Mouse (Mus musculus) heart, adult 8-10 months (tissue): Measurements from ENCODE around the gene Ppp2r5d. TPM values are rescaled to one million over a fixed set of nuclear protein-coding genes. Genes with fewer than 3 reads are reported as not detected.

Source experiments
- DNase-seq: peaks from one replicate; pipeline ENCODE4 v3.0.0; 2022; ENCODE audit warnings: low spot score
- total RNA-seq, 4 experiments: library from RNA; stranded (reverse); gene quantifications; 2 replicates each; pipeline ENCODE4 v1.2.4; 2022

The Ppp2r5d gene
- total RNA-seq, 4 experiments from 2014 or later: 25.1 to 31.0 (median 28.6) TPM

GRCm38 (mm10) chr17:46646322-46646662, 58.6 kb downstream of the Ppp2r5d start:
- no peak for DNase-seq

GRCm38 (mm10) chr17:46645561-46646321, 59.2 kb downstream of the Ppp2r5d start, which contains the start of the genes Klc4 and Mrpl2:
Gene Klc4, minus strand, starts transcription at chr17:46646022.
Gene Mrpl2, plus strand, starts transcription at chr17:46646229.
- peak; percentile 98 for DNase-seq

GRCm38 (mm10) chr17:46644916-46645475, 59.9 kb downstream of the Ppp2r5d start:
- no peak for DNase-seq

GRCm38 (mm10) chr17:46644152-46644805, 60.6 kb downstream of the Ppp2r5d start:
- DNase-seq: no peak

- DNase-seq: no peak
Observed at GRCm38 (mm10) chr17:46642060-46642459, 62.9 kb downstream of the Ppp2r5d start.

GRCm38 (mm10) chr17:46639929-46640328, 65.0 kb downstream of the Ppp2r5d start:
- DNase-seq: no peak

GRCm38 (mm10) chr17:46636831-46637523, 67.9 kb downstream of the Ppp2r5d start:
- peak; percentile 78 for DNase-seq

Other genes with a start within 250 kb of the Ppp2r5d start
- under 1 TPM; 0.11 to 0.41 (median 0.24) TPM for gene Ttbk1, start 217.4 kb downstream of the Ppp2r5d start, total RNA-seq
- gene Dnph1, start 208.4 kb downstream of the Ppp2r5d start, total RNA-seq: 1 to 10 TPM; 1.7 to 2.2 (median 1.8) TPM
- 10 to 100 TPM; 22.7 to 28.0 (median 24.9) TPM for gene Cul9, start 158.7 kb downstream of the Ppp2r5d start, total RNA-seq
- 100 to 1,000 TPM in 2 of 4 experiments, 10 to 100 TPM in 2; 84.1 to 121 (median 98.6) TPM for gene Srf, start 148.9 kb downstream of the Ppp2r5d start, total RNA-seq
- gene Ptk7, start 75.6 kb downstream of the Ppp2r5d start, total RNA-seq: 1 to 10 TPM; 1.8 to 3.5 (median 2.1) TPM
- 10 to 100 TPM; 27.5 to 29.1 (median 28.5) TPM for gene Klc4, start 59.1 kb downstream of the Ppp2r5d start, total RNA-seq
- gene Mrpl2, start 58.9 kb downstream of the Ppp2r5d start, total RNA-seq: 100 to 1,000 TPM; 115 to 133 (median 125) TPM
- gene Cul7, start 54.8 kb downstream of the Ppp2r5d start, total RNA-seq: 10 to 100 TPM; 16.5 to 21.2 (median 18.7) TPM
- 10 to 100 TPM; 10.5 to 13.7 (median 12.4) TPM for gene Rrp36, start 30.8 kb downstream of the Ppp2r5d start, total RNA-seq
- gene Mea1, start 26.3 kb downstream of the Ppp2r5d start, total RNA-seq: 10 to 100 TPM; 47.1 to 52.5 (median 51.6) TPM
- gene Klhdc3, start 24.2 kb downstream of the Ppp2r5d start, total RNA-seq: 10 to 100 TPM; 53.8 to 65.7 (median 61.5) TPM
- gene Pex6, start 6.4 kb upstream of the Ppp2r5d start, total RNA-seq: 10 to 100 TPM; 34.4 to 37.4 (median 35.7) TPM
- gene Gnmt, start 24.1 kb upstream of the Ppp2r5d start, total RNA-seq: 1 to 10 TPM; 2.6 to 7.2 (median 3.4) TPM
- gene Cnpy3, start 47.1 kb upstream of the Ppp2r5d start, total RNA-seq: 10 to 100 TPM; 17.2 to 22.1 (median 18.4) TPM
- gene Ptcra, start 58.6 kb upstream of the Ppp2r5d start, total RNA-seq: not detected
- 10 to 100 TPM; 24.2 to 33.2 (median 28.9) TPM for gene 2310039H08Rik, start 67.5 kb upstream of the Ppp2r5d start, total RNA-seq
- 10 to 100 TPM; 43.9 to 58.6 (median 52.8) TPM for gene Rpl7l1, start 77.6 kb upstream of the Ppp2r5d start, total RNA-seq
- gene Bicral, start 153.4 kb upstream of the Ppp2r5d start, total RNA-seq: 10 to 100 TPM; 12.8 to 15.3 (median 14.4) TPM
- gene Tbcc, start 185.6 kb upstream of the Ppp2r5d start, total RNA-seq: 10 to 100 TPM; 15.4 to 18.6 (median 17.3) TPM
- gene Prph2, start 205.3 kb upstream of the Ppp2r5d start, total RNA-seq: not detected